Mouse (Mus musculus) heart, embryonic 10.5 days (tissue): ENCODE measurements around the gene Polr3a. TPM values are rescaled to one million over a fixed set of nuclear protein-coding genes. Genes with fewer than 3 reads are reported as not detected.
"Not testable (repeated sequence)": the region's sequence is repeated elsewhere in the genome, so short reads cannot be mapped to it uniquely, and the experiment has no call there.

ENCODE experiments used
- DNase-seq: peaks from one replicate; pipeline ENCODE4 v3.0.0-alpha.2; 2017; ENCODE audit warnings: low spot score
- H3K27ac ChIP-seq: fragments of 300-500 bp; sonication (generic); 2 replicates; pipeline ENCODE4 v1.5.1; 2016; ENCODE audit warnings: mild to moderate bottlenecking
- H3K27me3 ChIP-seq: fragments of 300-500 bp; sonication (generic); 2 replicates; pipeline ENCODE4 v1.6.1; 2016; ENCODE audit warnings: mild to moderate bottlenecking; ENCODE audit not compliant: poor library complexity, insufficient read depth, severe bottlenecking
- H3K36me3 ChIP-seq: fragments of 300-500 bp; sonication (generic); 2 replicates; pipeline ENCODE4 v1.6.1; 2016; ENCODE audit warnings: mild to moderate bottlenecking, moderate library complexity
- H3K4me1 ChIP-seq: fragments of 300-500 bp; sonication (generic); 2 replicates; pipeline ENCODE4 v1.6.1; 2016; ENCODE audit warnings: mild to moderate bottlenecking
- H3K4me3 ChIP-seq: fragments of 300-500 bp; sonication (generic); 2 replicates; pipeline ENCODE4 v1.5.1; 2016; ENCODE audit warnings: mild to moderate bottlenecking, moderate library complexity
- H3K9me3 ChIP-seq: fragments of 300-500 bp; sonication (generic); 2 replicates; pipeline ENCODE4 v1.6.1; 2016; ENCODE audit warnings: mild to moderate bottlenecking, moderate library complexity
- WGBS: fragments of 180-500 bp; shearing (Covaris S2); methylation state at CpG from one replicate; pipeline ENCODE4 v1.1.7; 2016; 5-methylcytosine and 5-hydroxymethylcytosine counted together
- polyA plus RNA-seq: library from polyadenylated mRNA; unstranded; fragments of >200 nt; fragmentation: Nextera tagmentation; extraction: Ambion mirVana; gene quantifications from 2 replicates; pipeline ENCODE4 v1.2.1, GENCODE M21; 2016

Polr3a gene
- polyA plus RNA-seq, 1 experiment from 2014 or later, result 18.1 TPM

- Histone ChIP-seq H3K4me3 (peak overlapping the region; percentile 40), H3K4me1 (peaks cover 20% of the 10 kb centered on the region), H3K9me3 (0 out of 2 replicates have a peak, but pooled peaks cover 3% of the 10 kb centered on the region), H3K36me3 (no peaks in the 10 kb centered on the region), H3K27me3 (0 out of 2 replicates have a peak, but pooled peaks cover 4% of the 10 kb centered on the region), H3K27ac (peak overlapping the region; percentile 59)
- no peak for DNase-seq
- WGBS, result 26% methylated on average over 14 of the region's 14 CpGs
Measured at GRCm38 (mm10) chr14:24507452-24508069, 20.7 kb upstream of the Polr3a start.

DNA sequence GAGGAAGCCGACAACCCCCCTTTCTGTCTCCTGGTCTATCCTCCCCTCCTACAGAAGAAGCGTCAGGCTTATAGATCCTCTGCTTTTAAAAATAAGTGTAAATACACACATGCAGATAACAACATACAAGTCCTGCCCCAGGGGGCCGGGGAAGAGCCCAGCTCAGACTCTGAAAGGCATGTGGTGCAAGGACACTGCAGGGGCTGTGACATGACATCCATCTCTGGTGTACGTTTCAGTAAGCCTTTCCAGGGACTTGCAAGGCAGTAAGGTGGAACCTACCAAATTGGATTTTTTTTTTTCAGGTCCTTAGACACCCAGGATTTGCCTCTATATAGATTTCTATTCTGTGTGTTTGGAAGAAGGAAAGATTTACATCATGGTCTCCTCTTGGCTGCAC lies 14.4 kb upstream of the Polr3a start:
- Histone ChIP-seq H3K27ac (peak overlapping the region; percentile 80), H3K9me3 (no peaks in the 10 kb centered on the region), H3K4me3 (no peak overlapping the region), H3K4me1 (peaks cover 10% of the 10 kb centered on the region), H3K36me3 (peaks cover 33% of the 10 kb centered on the region), H3K27me3 (no peaks in the 10 kb centered on the region)
- no peak for DNase-seq
- WGBS, result 64% methylated on average over 4 of the region's 4 CpGs

- WGBS, result 18% methylated on average over 8 of the region's 8 CpGs
- peaks cover 10% of the 10 kb centered on the region for H3K4me1 ChIP-seq
- no peaks in the 10 kb centered on the region for H3K9me3 ChIP-seq
- no peak for DNase-seq
- H3K27ac ChIP-seq, result peak overlapping the region; percentile 80
- no peaks in the 10 kb centered on the region for H3K27me3 ChIP-seq
- H3K36me3 ChIP-seq, result peaks cover 38% of the 10 kb centered on the region
- peak overlapping the region; percentile 43 for H3K4me3 ChIP-seq
Measured at GRCm38 (mm10) chr14:24500845-24501186, 14.0 kb upstream of the Polr3a start.

- Histone ChIP-seq H3K27ac (peak overlapping the region; percentile 80), H3K27me3 (no peaks in the 10 kb centered on the region), H3K4me3 (peak overlapping the region; percentile 43), H3K4me1 (peaks cover 10% of the 10 kb centered on the region), H3K9me3 (no peaks in the 10 kb centered on the region), H3K36me3 (peaks cover 43% of the 10 kb centered on the region)
- peak; percentile 93 for DNase-seq
- WGBS, result 20% methylated on average over 18 of the region's 18 CpGs
Measured at GRCm38 (mm10) chr14:24500091-24500844, 13.4 kb upstream of the Polr3a start.

- H3K27ac ChIP-seq, result no peak overlapping the region
Measured at GRCm38 (mm10) chr14:24499478-24499877, 12.6 kb upstream of the Polr3a start.

GRCm38 (mm10) chr14:24498561-24499255 lies 11.8 kb upstream of the Polr3a start:
- Histone ChIP-seq H3K27me3 (no peaks in the 10 kb centered on the region), H3K9me3 (no peaks in the 10 kb centered on the region), H3K4me3 (no peak overlapping the region), H3K36me3 (peaks cover 59% of the 10 kb centered on the region), H3K4me1 (peaks cover 13% of the 10 kb centered on the region), H3K27ac (no peak overlapping the region)
- WGBS, result 69% methylated on average over 5 of the region's 5 CpGs
- no peak for DNase-seq

More at GRCm38 (mm10) chr14:24499478-24499877, 12.6 kb upstream of the Polr3a start:
- WGBS, result 39% methylated on average over 9 of the region's 9 CpGs
- Histone ChIP-seq H3K9me3 (no peaks in the 10 kb centered on the region), H3K4me1 (peaks cover 10% of the 10 kb centered on the region), H3K36me3 (peaks cover 51% of the 10 kb centered on the region), H3K27me3 (no peaks in the 10 kb centered on the region), H3K4me3 (no peak overlapping the region)
- DNase-seq, result no peak

GRCm38 (mm10) chr14:24497443-24497842 lies 10.6 kb upstream of the Polr3a start:
- H3K36me3 ChIP-seq, result peaks cover 72% of the 10 kb centered on the region
- H3K4me1 ChIP-seq, result peaks cover 21% of the 10 kb centered on the region
- no peak overlapping the region for H3K27ac ChIP-seq
- DNase-seq, result no peak
- no peaks in the 10 kb centered on the region for H3K27me3 ChIP-seq
- no peak overlapping the region for H3K4me3 ChIP-seq
- 91% methylated on average over 1 of the region's 1 CpGs for WGBS
- H3K9me3 ChIP-seq, result no peaks in the 10 kb centered on the region

GRCm38 (mm10) chr14:24496507-24496906 lies 9.6 kb upstream of the Polr3a start:
- peaks cover 77% of the 10 kb centered on the region for H3K36me3 ChIP-seq
- 93% methylated on average over 1 of the region's 1 CpGs for WGBS

DNA sequence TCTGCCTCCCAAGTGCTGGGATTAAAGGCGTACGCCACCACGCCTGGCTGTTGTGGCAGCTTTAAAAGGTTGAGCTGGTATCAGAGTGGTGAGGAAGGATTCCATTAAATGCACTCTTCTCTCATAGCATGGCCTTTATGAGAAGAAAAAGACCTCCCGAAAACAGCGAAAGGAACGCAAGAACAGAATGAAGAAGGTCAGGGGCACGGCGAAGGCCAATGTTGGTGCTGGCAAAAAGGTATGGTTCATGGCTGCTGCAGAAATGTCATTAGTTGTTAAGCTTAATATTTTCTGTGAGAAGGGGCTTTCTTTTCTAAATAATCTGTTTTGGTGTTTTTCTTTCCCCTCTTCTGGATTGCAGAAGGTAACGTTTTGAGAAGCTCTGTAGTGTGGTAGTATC lies 6.4 kb upstream of the Polr3a start:
- Histone ChIP-seq H3K27ac (no peak overlapping the region), H3K27me3 (no peaks in the 10 kb centered on the region), H3K9me3 (no peaks in the 10 kb centered on the region), H3K36me3 (peaks cover 64% of the 10 kb centered on the region), H3K4me3 (no peak overlapping the region), H3K4me1 (peaks cover 18% of the 10 kb centered on the region)
- 84% methylated on average over 9 of the region's 9 CpGs for WGBS
- DNase-seq, result no peak

More at GRCm38 (mm10) chr14:24496507-24496906, 9.6 kb upstream of the Polr3a start:
- DNase-seq, result no peak
- Histone ChIP-seq H3K27me3 (no peaks in the 10 kb centered on the region), H3K9me3 (no peaks in the 10 kb centered on the region), H3K4me3 (no peak overlapping the region), H3K27ac (no peak overlapping the region), H3K4me1 (peaks cover 27% of the 10 kb centered on the region)

DNA sequence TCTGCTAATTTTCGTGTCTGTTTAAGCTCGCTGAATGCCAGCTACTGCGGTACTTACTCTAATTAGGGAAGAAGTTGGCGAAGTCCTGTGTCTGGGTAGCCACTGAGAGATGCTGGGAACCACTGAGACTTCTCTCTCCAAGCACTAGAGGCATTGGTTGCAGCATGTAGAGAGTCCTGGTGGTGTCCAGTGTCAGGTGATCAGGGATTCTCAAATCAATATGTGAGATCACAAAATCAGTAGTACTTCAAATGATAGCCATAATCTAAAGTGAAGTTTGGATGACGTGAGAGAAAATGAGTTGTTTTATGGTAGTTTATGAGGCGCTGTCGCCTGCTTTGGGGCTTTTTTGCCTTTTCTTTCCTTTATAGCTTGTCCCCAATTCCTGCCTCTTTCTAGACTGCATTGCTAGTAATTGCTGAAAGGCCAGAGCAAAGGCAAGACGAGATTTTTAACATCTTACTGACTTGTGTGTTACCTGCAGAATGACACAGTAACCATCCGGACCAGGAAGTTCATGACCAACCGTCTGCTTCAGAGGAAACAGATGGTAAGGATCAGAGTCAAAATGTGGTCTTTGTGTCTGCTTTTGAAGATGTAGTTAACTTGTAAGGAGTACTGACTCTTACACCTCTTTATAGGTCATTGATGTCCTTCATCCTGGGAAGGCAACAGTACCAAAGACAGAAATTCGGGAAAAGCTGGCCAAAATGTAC lies 4.6 kb upstream of the Polr3a start:
- peaks cover 16% of the 10 kb centered on the region for H3K4me1 ChIP-seq
- no peaks in the 10 kb centered on the region for H3K27me3 ChIP-seq
- H3K4me3 ChIP-seq, result peak overlapping the region; percentile 97
- peaks cover 46% of the 10 kb centered on the region for H3K36me3 ChIP-seq
- no peak for DNase-seq
- no peaks in the 10 kb centered on the region for H3K9me3 ChIP-seq
- 3% methylated on average over 11 of the region's 11 CpGs for WGBS
- H3K27ac ChIP-seq, result peak overlapping the region; percentile 98

DNA sequence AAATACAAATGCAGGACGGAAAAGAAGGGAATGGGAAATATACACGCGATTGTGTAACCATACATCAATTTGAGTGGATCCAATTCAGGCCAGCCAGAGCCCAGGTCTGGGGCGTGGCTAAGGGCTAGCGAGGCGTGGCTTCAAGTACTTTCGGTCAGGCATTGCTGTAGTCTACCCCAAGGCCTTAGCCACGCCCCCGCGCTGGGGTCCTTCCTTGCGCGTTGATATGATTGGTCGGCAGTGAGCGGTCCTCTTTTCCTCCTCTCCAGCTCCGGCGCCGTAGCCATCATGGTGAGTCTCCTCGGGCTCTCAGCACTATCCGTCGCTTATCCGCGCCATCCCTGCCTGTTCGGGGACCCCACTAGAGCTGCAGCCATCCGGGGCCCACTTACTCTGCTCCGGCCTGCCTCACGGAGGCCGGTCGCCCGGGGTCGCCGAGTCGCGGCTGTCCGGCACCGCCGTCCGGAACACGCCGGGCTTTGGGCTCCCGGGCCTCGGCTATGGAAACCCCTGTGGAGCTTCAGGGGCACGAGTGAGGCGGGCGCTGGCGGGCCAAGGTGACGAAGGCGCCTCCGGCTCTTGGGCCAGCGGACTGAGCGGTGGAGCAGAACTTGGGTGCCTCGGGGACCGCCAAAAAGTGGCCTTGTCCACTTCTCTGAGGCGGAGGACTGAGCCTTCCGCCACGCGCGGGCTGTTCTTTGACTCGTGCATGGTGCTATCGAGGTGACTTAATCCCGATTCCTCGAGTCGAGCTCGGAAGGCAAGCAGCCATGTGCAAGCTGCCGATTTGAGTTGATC lies 3.8 kb upstream of the Polr3a start:
- WGBS, result under 1% methylated on average over 64 of the region's 64 CpGs
- peak overlapping the region; percentile 98 for H3K27ac ChIP-seq
- peak; percentile 99 for DNase-seq
- peaks cover 22% of the 10 kb centered on the region for H3K4me1 ChIP-seq
- no peaks in the 10 kb centered on the region for H3K9me3 ChIP-seq
- H3K4me3 ChIP-seq, result peak overlapping the region; percentile 97
- peaks cover 38% of the 10 kb centered on the region for H3K36me3 ChIP-seq
- H3K27me3 ChIP-seq, result no peaks in the 10 kb centered on the region

- H3K4me3 ChIP-seq, H3K9me3 ChIP-seq, H3K27ac ChIP-seq, DNase-seq, H3K27me3 ChIP-seq: not testable (repeated sequence)
- H3K36me3 ChIP-seq, result peaks cover 29% of the 10 kb centered on the region
- peaks cover 26% of the 10 kb centered on the region for H3K4me1 ChIP-seq
- WGBS, result 85% methylated on average over 7 of the region's 7 CpGs
Measured at GRCm38 (mm10) chr14:24489772-24490171, 2.9 kb upstream of the Polr3a start.
